Mouse (Mus musculus): ENCODE measurements around the gene Snf8. TPM values are rescaled to one million over a fixed set of nuclear protein-coding genes. Genes with fewer than 3 reads are reported as not detected.

Snf8 gene
- polyA plus RNA-seq (2016; fragmentation: Nextera tagmentation; extraction: Ambion mirVana): 76.0 and 78.9 TPM in 2 replicates

DNA sequence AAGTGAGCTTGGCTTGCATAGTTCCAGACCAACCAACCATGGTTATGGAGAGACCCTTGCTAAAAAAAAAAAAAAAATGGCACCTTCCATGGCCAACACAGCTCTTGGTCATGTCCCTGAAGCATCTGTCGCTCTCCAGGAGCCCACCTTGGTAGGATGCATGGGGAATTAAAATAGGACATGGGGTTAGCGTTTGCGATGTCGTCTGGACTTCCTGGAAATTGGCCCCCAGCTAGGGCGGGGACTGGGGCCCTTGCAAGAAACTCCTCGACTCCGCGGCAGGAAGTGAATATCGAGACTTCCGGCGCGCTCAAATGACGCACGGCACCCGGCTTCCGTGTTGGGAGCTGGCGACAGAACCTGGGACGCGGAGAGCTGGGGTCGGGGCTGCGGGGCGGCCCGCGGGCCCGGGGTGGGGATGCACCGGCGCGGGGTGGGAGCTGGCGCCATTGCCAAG is at the start of gene Snf8:
TSS of gene Snf8 (plus strand) at position 290 of the 457 bp plus-strand sequence.
- Histone ChIP-seq H3K9me3 (replicated peaks) (no peaks in the 10 kb centered on the region), H3K9ac (peak within 1 kb of the TSS; percentile 79), H3K4me2 (peak within 1 kb of the TSS; percentile 86), H3K27ac (ENCODE audit: poor library complexity, severe bottlenecking) (peak within 1 kb of the TSS; percentile 39; the same call in 1 of the 2 replicates), H3K36me3 (peaks cover 24% of the 10 kb centered on the region), H3K27me3 (replicated peaks) (no peaks in the 10 kb centered on the region), H3K4me3 (peak within 1 kb of the TSS; percentile 82), H3K4me1 (replicated peaks) (peaks cover 15% of the 10 kb centered on the region)
- WGBS: under 1% methylated on average over 29 of the region's 29 CpGs
- peak; percentile 87 for ATAC-seq (ENCODE audit: insufficient number of reproducible peaks, low FRiP score)

GRCm38 (mm10) chr11:95987854-95988447 is 46.7 kb upstream of the Snf8 start:
- 67% methylated on average over 6 of the region's 6 CpGs for WGBS
- H3K9ac ChIP-seq: no peak overlapping the region
- no peak overlapping the region for H3K4me3 ChIP-seq
- H3K36me3 ChIP-seq: peaks cover 9% of the 10 kb centered on the region
- ATAC-seq (ENCODE audit: insufficient number of reproducible peaks, low FRiP score): no peak
- H3K4me2 ChIP-seq: no peak overlapping the region
- peak overlapping the region; percentile 41; the same call in 1 of the 2 replicates for H3K27ac ChIP-seq (ENCODE audit: poor library complexity, severe bottlenecking)
- no peaks in the 10 kb centered on the region for H3K9me3 ChIP-seq (replicated peaks)
- H3K4me1 ChIP-seq (replicated peaks): peaks cover 71% of the 10 kb centered on the region
- no peaks in the 10 kb centered on the region for H3K27me3 ChIP-seq (replicated peaks)

- ATAC-seq (ENCODE audit: insufficient number of reproducible peaks, low FRiP score): peak; percentile 63
- Histone ChIP-seq H3K9ac (no peak overlapping the region), H3K27me3 (replicated peaks) (no peaks in the 10 kb centered on the region), H3K27ac (ENCODE audit: poor library complexity, severe bottlenecking) (peak overlapping the region; percentile 41), H3K4me3 (no peak overlapping the region), H3K4me2 (peak overlapping the region; percentile 16; the same call in 1 of the 2 replicates), H3K4me1 (replicated peaks) (peaks cover 71% of the 10 kb centered on the region), H3K9me3 (replicated peaks) (no peaks in the 10 kb centered on the region), H3K36me3 (peaks cover 9% of the 10 kb centered on the region)
- WGBS: 32% methylated on average over 9 of the region's 9 CpGs
These were observed 46.2 kb upstream of the Snf8 start for GRCm38 (mm10) chr11:95988533-95988932.

DNA sequence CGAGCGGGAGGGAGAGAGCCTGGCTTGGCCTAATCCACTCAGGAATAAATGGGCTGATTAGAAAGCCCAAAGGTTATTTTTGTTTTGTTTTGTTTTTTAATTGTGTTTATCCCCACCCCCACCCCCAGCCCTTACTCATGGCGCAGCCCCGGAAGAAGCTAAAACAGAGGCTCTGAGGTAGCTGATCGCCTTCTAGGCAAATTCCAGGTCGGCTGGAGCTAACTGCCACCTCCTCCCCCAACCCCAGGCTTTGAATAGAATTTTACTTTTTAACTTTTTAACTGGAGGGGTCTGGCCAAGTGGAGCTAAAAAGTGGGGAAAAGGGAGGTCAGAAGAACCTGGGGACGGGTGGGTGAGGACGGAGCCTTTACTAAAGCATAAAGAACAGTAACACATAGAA is 44.8 kb upstream of the Snf8 start:
- Histone ChIP-seq H3K9ac (peak overlapping the region; percentile 21; the same call in 1 of the 2 replicates), H3K27me3 (replicated peaks) (no peaks in the 10 kb centered on the region), H3K9me3 (replicated peaks) (peaks cover 5% of the 10 kb centered on the region), H3K4me1 (replicated peaks) (peaks cover 74% of the 10 kb centered on the region), H3K4me2 (peak overlapping the region; percentile 84), H3K27ac (ENCODE audit: poor library complexity, severe bottlenecking) (peak overlapping the region; percentile 92), H3K4me3 (no peak overlapping the region), H3K36me3 (peaks cover 20% of the 10 kb centered on the region)
- WGBS: 66% methylated on average over 8 of the region's 8 CpGs
- no peak for ATAC-seq (ENCODE audit: insufficient number of reproducible peaks, low FRiP score)

GRCm38 (mm10) chr11:95990431-95990830 is 44.3 kb upstream of the Snf8 start:
- Histone ChIP-seq H3K36me3 (peaks cover 25% of the 10 kb centered on the region), H3K9me3 (replicated peaks) (peaks cover 5% of the 10 kb centered on the region), H3K27me3 (replicated peaks) (no peaks in the 10 kb centered on the region), H3K9ac (peak overlapping the region; percentile 83), H3K4me2 (peak overlapping the region; percentile 84), H3K4me1 (replicated peaks) (peaks cover 74% of the 10 kb centered on the region), H3K4me3 (peak overlapping the region; percentile 57), H3K27ac (ENCODE audit: poor library complexity, severe bottlenecking) (peak overlapping the region; percentile 92)
- 47% methylated on average over 4 of the region's 4 CpGs for WGBS
- no peak for ATAC-seq (ENCODE audit: insufficient number of reproducible peaks, low FRiP score)

GRCm38 (mm10) chr11:95990886-95991708 is 43.6 kb upstream of the Snf8 start:
- peak; percentile 64 for ATAC-seq (ENCODE audit: insufficient number of reproducible peaks, low FRiP score)
- Histone ChIP-seq H3K9me3 (replicated peaks) (peaks cover 5% of the 10 kb centered on the region), H3K4me1 (replicated peaks) (peaks cover 72% of the 10 kb centered on the region), H3K27ac (ENCODE audit: poor library complexity, severe bottlenecking) (peak overlapping the region; percentile 92), H3K27me3 (replicated peaks) (no peaks in the 10 kb centered on the region), H3K4me3 (peak overlapping the region; percentile 57), H3K4me2 (peak overlapping the region; percentile 84), H3K9ac (peak overlapping the region; percentile 83), H3K36me3 (peaks cover 29% of the 10 kb centered on the region)
- WGBS: 6% methylated on average over 35 of the region's 49 CpGs

GRCm38 (mm10) chr11:95994151-95994550 is 40.5 kb upstream of the Snf8 start:
- no peak overlapping the region for H3K9ac ChIP-seq
- H3K4me1 ChIP-seq (replicated peaks): peaks cover 55% of the 10 kb centered on the region
- peaks cover 31% of the 10 kb centered on the region for H3K36me3 ChIP-seq
- no peak overlapping the region for H3K4me2 ChIP-seq
- H3K27ac ChIP-seq (ENCODE audit: poor library complexity, severe bottlenecking): no peak overlapping the region
- no peak overlapping the region for H3K4me3 ChIP-seq
- ATAC-seq (ENCODE audit: insufficient number of reproducible peaks, low FRiP score): no peak
- peaks cover 5% of the 10 kb centered on the region for H3K9me3 ChIP-seq (replicated peaks)
- no peaks in the 10 kb centered on the region for H3K27me3 ChIP-seq (replicated peaks)
- 94% methylated on average over 8 of the region's 8 CpGs for WGBS

GRCm38 (mm10) chr11:96003100-96003900 is 31.4 kb upstream of the Snf8 start:
- H3K4me2 ChIP-seq: peak overlapping the region; percentile 96
- peak overlapping the region; percentile 47; the same call in 1 of the 2 replicates for H3K27ac ChIP-seq (ENCODE audit: poor library complexity, severe bottlenecking)
- H3K4me1 ChIP-seq (replicated peaks): peaks cover 31% of the 10 kb centered on the region
- H3K9ac ChIP-seq: peak overlapping the region; percentile 77
- H3K4me3 ChIP-seq: peak overlapping the region; percentile 96
- no peak for ATAC-seq (ENCODE audit: insufficient number of reproducible peaks, low FRiP score)
- no peaks in the 10 kb centered on the region for H3K36me3 ChIP-seq
- WGBS: 4% methylated on average over 12 of the region's 12 CpGs
- H3K27me3 ChIP-seq (replicated peaks): no peaks in the 10 kb centered on the region
- no peaks in the 10 kb centered on the region for H3K9me3 ChIP-seq (replicated peaks)

- Histone ChIP-seq H3K27me3 (replicated peaks) (no peaks in the 10 kb centered on the region), H3K27ac (ENCODE audit: poor library complexity, severe bottlenecking) (peak overlapping the region; percentile 95), H3K9me3 (replicated peaks) (no peaks in the 10 kb centered on the region), H3K9ac (peak overlapping the region; percentile 96), H3K4me1 (replicated peaks) (peaks cover 31% of the 10 kb centered on the region), H3K4me2 (peak overlapping the region; percentile 96), H3K36me3 (no peaks in the 10 kb centered on the region), H3K4me3 (peak overlapping the region; percentile 96)
- under 1% methylated on average over 32 of the region's 32 CpGs for WGBS
- no peak for ATAC-seq (ENCODE audit: insufficient number of reproducible peaks, low FRiP score)
These were observed 30.5 kb upstream of the Snf8 start for GRCm38 (mm10) chr11:96003969-96004792.

- Histone ChIP-seq H3K4me2 (peak overlapping the region; percentile 96), H3K36me3 (no peaks in the 10 kb centered on the region), H3K4me1 (replicated peaks) (peaks cover 30% of the 10 kb centered on the region), H3K27ac (ENCODE audit: poor library complexity, severe bottlenecking) (peak overlapping the region; percentile 95), H3K9ac (peak overlapping the region; percentile 96), H3K4me3 (peak overlapping the region; percentile 96), H3K27me3 (replicated peaks) (no peaks in the 10 kb centered on the region), H3K9me3 (replicated peaks) (no peaks in the 10 kb centered on the region)
- ATAC-seq (ENCODE audit: insufficient number of reproducible peaks, low FRiP score): peak; percentile 43
- under 1% methylated on average over 57 of the region's 57 CpGs for WGBS
These were observed 29.8 kb upstream of the Snf8 start for GRCm38 (mm10) chr11:96004793-96005402.

Measured in heart, embryonic 12.5 days (tissue).